In the genomic region with DNA sequence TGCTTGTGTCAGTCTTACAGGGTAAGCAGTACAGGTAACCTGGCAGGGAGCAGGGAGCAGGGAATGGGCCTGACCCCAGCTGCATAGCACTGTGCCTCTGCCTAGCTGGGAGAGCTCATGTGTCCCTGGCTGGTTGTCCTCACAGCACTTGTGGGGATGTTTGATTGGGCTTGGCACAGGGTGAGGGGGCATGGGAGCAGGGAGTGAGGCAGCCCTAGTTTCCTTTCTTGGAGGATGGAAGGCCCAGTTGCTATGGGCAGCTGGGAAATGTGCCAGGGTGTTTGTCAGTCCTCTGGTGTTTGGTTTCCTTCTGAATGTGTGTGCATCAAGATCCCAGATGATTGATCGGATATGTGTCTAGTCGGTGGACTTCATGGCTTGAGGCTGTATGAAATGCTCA, we compare ENCODE assay signal across 8 mouse cellular contexts. TPM values are rescaled to one million over a fixed set of nuclear protein-coding genes. Genes with fewer than 3 reads are reported as not detected.
A peak's percentile ranks its signal among the peaks of the same experiment; 100 is the strongest.
DNase-seq lines count a peak whose midpoint lies in the region; ATAC-seq lines count a peak whose summit lies in the region.

No protein-coding gene starts in this region.

- peaks cover 12% of the 10 kb centered on the region; the same call in 1 of the 2 replicates for H3K36me3 ChIP-seq in embryonic facial prominence, embryonic 14.5 days (ENCODE audit: control insufficient read depth, insufficient read depth, low read length)
- peaks cover 68% of the 10 kb centered on the region for H3K36me3 ChIP-seq in embryonic facial prominence, embryonic 10.5 days (replicated peaks)
- H3K36me3 ChIP-seq in liver, embryonic 12.5 days: peaks cover 4% of the 10 kb centered on the region; the same call in 1 of the 2 replicates
- H3K36me3 ChIP-seq in neural tube, embryonic 15.5 days: no peaks in the 10 kb centered on the region

- DNase-seq in embryonic facial prominence, embryonic 14.5 days (ENCODE audit: low spot score): peak; percentile 61
- DNase-seq in embryonic facial prominence, embryonic 10.5 days (ENCODE audit: low spot score): no peak
- no peak for DNase-seq in liver
- peak; percentile 32 for DNase-seq in layer of hippocampus, adult 9-11 months
- DNase-seq in ovary, postnatal 14 days (ENCODE audit: low spot score): no peak
- no peak for DNase-seq in retina, postnatal 1 day

- ATAC-seq in embryonic facial prominence, embryonic 14.5 days (ENCODE audit: low read depth): peak; percentile 45; the same call in 1 of the 2 replicates
- no peak for ATAC-seq in liver, embryonic 12.5 days
- peak; percentile 42; the same call in 1 of the 2 replicates for ATAC-seq in neural tube, embryonic 15.5 days (ENCODE audit: low FRiP score)

- no peak overlapping the region for H3K9ac ChIP-seq in embryonic facial prominence, embryonic 14.5 days (ENCODE audit: low read depth, low read length)
- H3K9ac ChIP-seq in liver, embryonic 12.5 days: no peak overlapping the region
- H3K9ac ChIP-seq in neural tube, embryonic 15.5 days (replicated peaks): no peak overlapping the region

- no peak overlapping the region for H3K27ac ChIP-seq in embryonic facial prominence, embryonic 14.5 days (replicated peaks; ENCODE audit: low read depth, low read length)
- H3K27ac ChIP-seq in embryonic facial prominence, embryonic 10.5 days (replicated peaks): no peak overlapping the region
- H3K27ac ChIP-seq in liver, embryonic 12.5 days: peak overlapping the region; percentile 7; the same call in 1 of the 2 replicates
- H3K27ac ChIP-seq in neural tube, embryonic 15.5 days (replicated peaks): 0 out of 2 replicates have a peak overlapping the region, but pooled peaks have one; percentile 37

- no peak overlapping the region for H3K4me3 ChIP-seq in embryonic facial prominence, embryonic 14.5 days (ENCODE audit: low read depth, low read length)
- H3K4me3 ChIP-seq in embryonic facial prominence, embryonic 10.5 days: no peak overlapping the region
- H3K4me3 ChIP-seq in liver, embryonic 12.5 days: no peak overlapping the region
- H3K4me3 ChIP-seq in neural tube, embryonic 15.5 days (replicated peaks): no peak overlapping the region

- 73% methylated on average over 2 of the region's 2 CpGs for WGBS in embryonic facial prominence, embryonic 14.5 days
- 94% methylated on average over 2 of the region's 2 CpGs for WGBS in embryonic facial prominence, embryonic 10.5 days
- 82% methylated on average over 2 of the region's 2 CpGs for WGBS in liver, embryonic 12.5 days (ENCODE audit: insufficient replicate concordance)
- WGBS in neural tube, embryonic 15.5 days: 73% methylated on average over 2 of the region's 2 CpGs

- H3K27me3 ChIP-seq in embryonic facial prominence, embryonic 14.5 days (replicated peaks; ENCODE audit: control insufficient read depth, insufficient read depth, low read length): no peaks in the 10 kb centered on the region
- no peaks in the 10 kb centered on the region for H3K27me3 ChIP-seq in embryonic facial prominence, embryonic 10.5 days (replicated peaks; ENCODE audit: low read depth, poor library complexity, severe bottlenecking)
- H3K27me3 ChIP-seq in liver, embryonic 12.5 days (replicated peaks): no peaks in the 10 kb centered on the region
- H3K27me3 ChIP-seq in neural tube, embryonic 15.5 days (replicated peaks): no peaks in the 10 kb centered on the region

- H3K4me1 ChIP-seq in embryonic facial prominence, embryonic 14.5 days (ENCODE audit: control insufficient read depth, insufficient read depth, low read length): peaks cover 16% of the 10 kb centered on the region
- peaks cover 57% of the 10 kb centered on the region for H3K4me1 ChIP-seq in embryonic facial prominence, embryonic 10.5 days
- H3K4me1 ChIP-seq in liver, embryonic 12.5 days: peaks cover 86% of the 10 kb centered on the region
- H3K4me1 ChIP-seq in neural tube, embryonic 15.5 days: peaks cover 54% of the 10 kb centered on the region

- H3K4me2 ChIP-seq in embryonic facial prominence, embryonic 14.5 days (ENCODE audit: low read depth, low read length): no peak overlapping the region
- H3K4me2 ChIP-seq in liver, embryonic 12.5 days: no peak overlapping the region
- no peak overlapping the region for H3K4me2 ChIP-seq in neural tube, embryonic 15.5 days

- peaks cover 5% of the 10 kb centered on the region; the same call in 1 of the 2 replicates for H3K9me3 ChIP-seq in embryonic facial prominence, embryonic 14.5 days (ENCODE audit: control insufficient read depth, low read length)
- H3K9me3 ChIP-seq in embryonic facial prominence, embryonic 10.5 days: peaks cover 6% of the 10 kb centered on the region; the same call in 1 of the 2 replicates
- H3K9me3 ChIP-seq in liver, embryonic 12.5 days (replicated peaks): no peaks in the 10 kb centered on the region; the same call in 1 of the 2 replicates
- no peaks in the 10 kb centered on the region for H3K9me3 ChIP-seq in neural tube, embryonic 15.5 days (replicated peaks)

RNA-seq across cellular contexts. Expression of a gene that starts 7.8 kb away (rescaled TPM):
- polyA plus RNA-seq in embryonic facial prominence, embryonic 14.5 days (2014; fragmentation: Nextera tagmentation; extraction: Ambion mirVana): 30.0 and 30.2 TPM in 2 replicates
- polyA plus RNA-seq in embryonic facial prominence, embryonic 10.5 days (2016; fragmentation: Nextera tagmentation; extraction: Ambion mirVana): 52.7 and 54.5 TPM in 2 replicates
- 30.1 and 31.7 TPM in 2 replicates for polyA plus RNA-seq in liver, embryonic 12.5 days (2016; fragmentation: Nextera tagmentation; extraction: Ambion mirVana)
- 32.9 and 33.9 TPM in 2 replicates for polyA plus RNA-seq in neural tube, embryonic 15.5 days (2015; fragmentation: Nextera tagmentation; extraction: Ambion mirVana)

RNA-seq across cellular contexts. Expression of a gene that starts 49.2 kb away (rescaled TPM):
- polyA plus RNA-seq in embryonic facial prominence, embryonic 14.5 days (2014; fragmentation: Nextera tagmentation; extraction: Ambion mirVana): 0.60 and 1.3 TPM in 2 replicates
- 0.63 and 1.2 TPM in 2 replicates for polyA plus RNA-seq in embryonic facial prominence, embryonic 10.5 days (2016; fragmentation: Nextera tagmentation; extraction: Ambion mirVana)
- 0.18 and 0.69 TPM in 2 replicates for polyA plus RNA-seq in liver, embryonic 12.5 days (2016; fragmentation: Nextera tagmentation; extraction: Ambion mirVana)
- 2.9 and 3.7 TPM in 2 replicates for polyA plus RNA-seq in neural tube, embryonic 15.5 days (2015; fragmentation: Nextera tagmentation; extraction: Ambion mirVana)

Comparison
In these comparisons a context has a peak if more than half of its experiments do, and no peak if none do; other contexts are left out.
1. DNase-seq: peak in embryonic facial prominence, embryonic 14.5 days (single experiment) and layer of hippocampus, adult 9-11 months (single experiment); none in embryonic facial prominence, embryonic 10.5 days (single experiment), liver (single experiment), ovary, postnatal 14 days (single experiment) and retina, postnatal 1 day (single experiment).
2. H3K27ac ChIP-seq: peak in liver, embryonic 12.5 days (single experiment) and neural tube, embryonic 15.5 days (single experiment); none in embryonic facial prominence, embryonic 14.5 days (single experiment) and embryonic facial prominence, embryonic 10.5 days (single experiment).